Mouse (Mus musculus): ENCODE data around the gene Cacna1d. TPM values are rescaled to one million over a fixed set of nuclear protein-coding genes. Genes with fewer than 3 reads are reported as not detected.
A peak's percentile ranks its signal among the peaks of the same experiment; 100 is the strongest.

Cacna1d gene
- polyA plus RNA-seq, 1 experiment from 2014 or later, result 4.2 TPM

GRCm38 (mm10) chr14:30204526-30204925, 286.7 kb downstream of the Cacna1d start:
- H3K4me1 ChIP-seq, result no peaks in the 10 kb centered on the region
- no peak overlapping the region for H3K27ac ChIP-seq (replicated peaks)
- H3K4me3 ChIP-seq (replicated peaks), result no peak overlapping the region
- H3K9me3 ChIP-seq (replicated peaks), result no peaks in the 10 kb centered on the region
- no peak overlapping the region for H3K4me2 ChIP-seq (replicated peaks)
- ATAC-seq (ENCODE audit: insufficient number of reproducible peaks, low FRiP score, low TSS enrichment, low read depth), result no peak
- H3K9ac ChIP-seq, result no peak overlapping the region
- WGBS, result 95% methylated on average over 1 of the region's 1 CpGs
- no peaks in the 10 kb centered on the region for H3K36me3 ChIP-seq
- H3K27me3 ChIP-seq, result no peaks in the 10 kb centered on the region

GRCm38 (mm10) chr14:30200310-30200709, 290.9 kb downstream of the Cacna1d start:
- 91% methylated on average over 1 of the region's 1 CpGs for WGBS
- H3K4me1 ChIP-seq, result 0 out of 2 replicates have a peak, but pooled peaks cover 4% of the 10 kb centered on the region
- no peak for ATAC-seq (ENCODE audit: insufficient number of reproducible peaks, low FRiP score, low TSS enrichment, low read depth)
- no peaks in the 10 kb centered on the region for H3K9me3 ChIP-seq (replicated peaks)
- H3K4me2 ChIP-seq (replicated peaks), result no peak overlapping the region
- no peaks in the 10 kb centered on the region for H3K36me3 ChIP-seq
- no peak overlapping the region for H3K9ac ChIP-seq
- H3K27me3 ChIP-seq, result no peaks in the 10 kb centered on the region
- no peak overlapping the region for H3K27ac ChIP-seq (replicated peaks)
- H3K4me3 ChIP-seq (replicated peaks), result no peak overlapping the region

DNA sequence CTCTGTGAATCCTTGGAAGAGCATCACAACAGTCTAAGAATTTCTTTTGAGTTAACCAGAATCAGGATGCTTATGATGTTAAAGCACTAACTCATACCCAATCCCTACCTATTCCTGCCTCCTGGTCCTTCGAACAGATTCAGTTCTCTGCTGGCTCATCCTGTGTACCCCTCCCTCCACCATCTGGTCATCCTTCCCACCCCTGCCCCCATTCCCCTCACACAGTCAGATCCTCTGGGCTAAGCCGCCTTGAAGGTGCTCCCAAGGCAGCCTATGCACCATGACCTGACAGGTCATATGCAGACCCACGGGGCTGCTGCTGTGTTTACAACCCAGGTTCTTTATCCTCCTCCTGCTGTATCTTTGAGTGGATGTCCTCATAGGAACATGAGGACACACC, 292.4 kb downstream of the Cacna1d start:
- no peak overlapping the region for H3K4me2 ChIP-seq (replicated peaks)
- H3K9ac ChIP-seq, result no peak overlapping the region
- H3K9me3 ChIP-seq (replicated peaks), result no peaks in the 10 kb centered on the region
- ATAC-seq (ENCODE audit: insufficient number of reproducible peaks, low FRiP score, low TSS enrichment, low read depth), result no peak
- H3K27ac ChIP-seq (replicated peaks), result no peak overlapping the region
- WGBS, result 93% methylated on average over 3 of the region's 3 CpGs
- no peaks in the 10 kb centered on the region for H3K36me3 ChIP-seq
- H3K4me1 ChIP-seq, result 0 out of 2 replicates have a peak, but pooled peaks cover 4% of the 10 kb centered on the region
- no peak overlapping the region for H3K4me3 ChIP-seq (replicated peaks)
- H3K27me3 ChIP-seq, result no peaks in the 10 kb centered on the region

- no peaks in the 10 kb centered on the region for H3K36me3 ChIP-seq
- ATAC-seq (ENCODE audit: insufficient number of reproducible peaks, low FRiP score, low TSS enrichment, low read depth), result no peak
- no peaks in the 10 kb centered on the region for H3K27me3 ChIP-seq
- H3K9ac ChIP-seq, result no peak overlapping the region
- no peak overlapping the region for H3K4me2 ChIP-seq (replicated peaks)
- no peaks in the 10 kb centered on the region for H3K9me3 ChIP-seq (replicated peaks)
- no peak overlapping the region for H3K27ac ChIP-seq (replicated peaks)
- no peak overlapping the region for H3K4me3 ChIP-seq (replicated peaks)
- 85% methylated on average over 4 of the region's 4 CpGs for WGBS
- H3K4me1 ChIP-seq, result 0 out of 2 replicates have a peak, but pooled peaks cover 4% of the 10 kb centered on the region
Observed at GRCm38 (mm10) chr14:30198116-30198515, 293.1 kb downstream of the Cacna1d start.

GRCm38 (mm10) chr14:30196959-30197358, 294.3 kb downstream of the Cacna1d start:
- no peak overlapping the region for H3K27ac ChIP-seq (replicated peaks)
- 38% methylated on average over 1 of the region's 1 CpGs for WGBS
- ATAC-seq (ENCODE audit: insufficient number of reproducible peaks, low FRiP score, low TSS enrichment, low read depth), result no peak
- no peaks in the 10 kb centered on the region for H3K36me3 ChIP-seq
- H3K9me3 ChIP-seq (replicated peaks), result no peaks in the 10 kb centered on the region
- H3K9ac ChIP-seq, result no peak overlapping the region
- H3K27me3 ChIP-seq, result no peaks in the 10 kb centered on the region
- H3K4me3 ChIP-seq (replicated peaks), result no peak overlapping the region
- H3K4me2 ChIP-seq (replicated peaks), result no peak overlapping the region
- H3K4me1 ChIP-seq, result 0 out of 2 replicates have a peak, but pooled peaks cover 4% of the 10 kb centered on the region

DNA sequence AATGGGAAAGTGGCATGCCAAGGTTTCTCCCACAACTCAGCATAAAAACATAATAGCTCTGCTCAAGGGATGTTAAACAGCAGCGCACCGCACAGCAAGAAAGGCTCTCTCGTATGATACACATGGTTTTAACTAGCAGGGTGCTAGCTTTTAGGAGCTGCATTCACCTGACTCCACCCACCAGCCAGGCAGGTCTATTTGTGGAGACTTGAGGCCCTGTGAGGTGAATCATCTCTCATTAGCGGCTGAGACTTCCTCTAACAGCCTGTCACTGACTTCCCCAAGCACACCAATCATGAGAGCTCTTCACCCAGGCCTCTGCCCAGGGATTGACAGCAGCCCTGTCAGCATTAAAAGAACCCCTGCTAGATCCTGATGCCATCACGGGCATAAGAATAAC, 295.0 kb downstream of the Cacna1d start:
- Histone ChIP-seq H3K27ac (replicated peaks) (no peak overlapping the region), H3K27me3 (no peaks in the 10 kb centered on the region), H3K4me1 (0 out of 2 replicates have a peak, but pooled peaks cover 4% of the 10 kb centered on the region), H3K9ac (no peak overlapping the region), H3K36me3 (no peaks in the 10 kb centered on the region), H3K4me2 (replicated peaks) (no peak overlapping the region), H3K4me3 (replicated peaks) (no peak overlapping the region), H3K9me3 (replicated peaks) (no peaks in the 10 kb centered on the region)
- ATAC-seq (ENCODE audit: insufficient number of reproducible peaks, low FRiP score, low TSS enrichment, low read depth), result no peak
- WGBS, result 37% methylated on average over 5 of the region's 5 CpGs

DNA sequence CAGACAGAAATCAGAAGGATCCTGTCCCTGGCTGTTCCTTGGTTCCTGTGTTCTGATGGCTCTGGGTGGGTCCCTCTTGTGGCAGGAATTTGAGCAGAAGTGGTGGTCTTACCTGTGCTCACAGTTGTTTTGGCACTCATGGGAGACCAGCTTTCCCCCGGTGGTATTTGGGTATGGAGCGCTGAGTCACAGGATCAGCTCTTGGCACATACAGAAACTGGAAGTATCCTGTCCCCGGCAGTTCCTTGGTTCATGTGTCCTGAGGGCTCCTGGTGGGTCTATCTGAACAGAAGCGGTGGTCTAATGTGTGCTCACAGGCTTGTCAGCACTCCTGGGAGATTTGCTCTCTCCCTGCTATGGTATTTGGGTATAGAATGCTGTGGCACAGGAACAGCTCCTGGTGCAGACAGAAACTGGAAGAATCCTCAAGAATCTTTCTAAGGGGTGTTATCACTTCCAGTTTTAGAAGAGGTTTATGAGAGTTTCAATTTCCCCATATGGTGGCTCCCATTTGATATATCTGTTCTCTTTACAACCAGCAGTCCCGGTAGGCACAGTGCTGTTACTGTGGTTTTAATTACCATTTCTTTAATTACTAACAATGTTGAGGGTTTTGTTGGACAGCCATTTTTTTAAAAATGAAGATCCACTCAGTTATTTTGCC, 300.8 kb downstream of the Cacna1d start:
- H3K4me2 ChIP-seq (replicated peaks), result no peak overlapping the region
- no peaks in the 10 kb centered on the region for H3K36me3 ChIP-seq
- no peak overlapping the region for H3K9ac ChIP-seq
- WGBS, result 83% methylated on average over 5 of the region's 5 CpGs
- no peaks in the 10 kb centered on the region for H3K27me3 ChIP-seq
- ATAC-seq (ENCODE audit: insufficient number of reproducible peaks, low FRiP score, low TSS enrichment, low read depth), result no peak
- H3K4me3 ChIP-seq (replicated peaks), result no peak overlapping the region
- H3K4me1 ChIP-seq, result no peaks in the 10 kb centered on the region
- no peaks in the 10 kb centered on the region for H3K9me3 ChIP-seq (replicated peaks)
- no peak overlapping the region for H3K27ac ChIP-seq (replicated peaks)

DNA sequence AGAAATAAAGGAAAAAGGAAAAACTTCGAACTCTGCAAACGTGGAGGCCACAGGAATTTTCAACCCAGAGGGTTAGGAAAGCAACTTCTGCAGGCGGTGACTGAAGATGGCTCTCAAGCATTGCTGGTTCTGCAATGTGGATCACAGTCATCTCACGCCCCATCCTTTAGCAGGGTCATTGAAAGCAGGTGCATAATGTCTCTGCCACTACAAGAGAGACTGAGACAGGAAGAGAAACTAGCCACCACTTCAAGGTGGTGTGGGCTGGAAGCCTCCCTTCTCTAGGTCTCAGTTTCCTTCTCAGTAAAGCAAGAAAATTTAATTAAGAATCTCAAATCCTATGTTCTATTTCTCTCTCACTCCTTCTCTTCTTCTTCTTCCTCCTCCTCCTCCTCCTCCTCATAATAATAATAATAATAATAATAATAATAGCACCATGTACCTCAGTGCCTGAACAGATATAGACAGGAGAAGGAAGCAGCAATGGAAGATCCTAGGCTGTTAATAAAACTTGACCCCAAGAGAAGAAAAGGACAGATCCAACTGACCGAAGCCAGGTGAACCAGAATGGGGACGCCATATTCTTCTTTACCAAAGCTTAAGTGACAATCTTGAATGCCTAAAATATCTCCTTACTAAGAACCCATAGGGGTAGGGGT, 305.5 kb downstream of the Cacna1d start:
- WGBS, result 89% methylated on average over 6 of the region's 6 CpGs
- H3K27ac ChIP-seq (replicated peaks), result no peak overlapping the region
- no peaks in the 10 kb centered on the region for H3K27me3 ChIP-seq
- no peaks in the 10 kb centered on the region for H3K36me3 ChIP-seq
- ATAC-seq (ENCODE audit: insufficient number of reproducible peaks, low FRiP score, low TSS enrichment, low read depth), result no peak
- H3K4me3 ChIP-seq (replicated peaks), result no peak overlapping the region
- peaks cover 14% of the 10 kb centered on the region for H3K4me1 ChIP-seq
- no peak overlapping the region for H3K4me2 ChIP-seq (replicated peaks)
- H3K9me3 ChIP-seq (replicated peaks), result no peaks in the 10 kb centered on the region
- H3K9ac ChIP-seq, result no peak overlapping the region

- 64% methylated on average over 13 of the region's 13 CpGs for WGBS
- Histone ChIP-seq H3K27me3 (no peaks in the 10 kb centered on the region), H3K4me2 (replicated peaks) (no peak overlapping the region), H3K36me3 (no peaks in the 10 kb centered on the region), H3K9me3 (replicated peaks) (no peaks in the 10 kb centered on the region), H3K9ac (no peak overlapping the region), H3K4me3 (replicated peaks) (no peak overlapping the region), H3K27ac (replicated peaks) (no peak overlapping the region), H3K4me1 (peaks cover 14% of the 10 kb centered on the region)
- no peak for ATAC-seq (ENCODE audit: insufficient number of reproducible peaks, low FRiP score, low TSS enrichment, low read depth)
Observed at GRCm38 (mm10) chr14:30184445-30185152, 306.7 kb downstream of the Cacna1d start.

DNA sequence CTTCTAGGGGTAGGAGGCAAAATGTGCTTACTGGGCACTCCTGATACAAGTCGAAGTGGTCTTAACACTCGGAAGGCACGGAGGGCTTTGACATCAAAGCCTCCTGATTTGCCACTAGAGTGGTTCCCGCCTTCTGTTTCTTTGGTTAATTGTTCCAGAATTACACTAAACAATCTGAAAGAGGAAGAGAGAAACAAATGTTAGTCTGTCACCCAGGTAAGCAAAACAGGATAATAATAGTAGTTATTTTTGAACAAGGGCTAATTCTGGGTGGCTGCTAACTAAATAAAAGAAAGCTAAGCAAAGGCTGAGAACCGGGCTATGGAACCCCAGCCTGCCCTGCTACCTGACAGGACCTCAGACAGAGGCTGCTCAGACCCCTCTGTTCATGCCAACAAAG, 307.2 kb downstream of the Cacna1d start:
- 78% methylated on average over 5 of the region's 5 CpGs for whole genome bisulfite sequencing
- H3K9ac ChIP-seq, result no peak overlapping the region
- H3K4me2 ChIP-seq (replicated peaks), result no peak overlapping the region
- no peak for ATAC-seq (ENCODE audit: insufficient number of reproducible peaks, low FRiP score, low TSS enrichment, low read depth)
- no peaks in the 10 kb centered on the region for H3K9me3 ChIP-seq (replicated peaks)
- no peak overlapping the region for H3K27ac ChIP-seq (replicated peaks)
- H3K27me3 ChIP-seq, result no peaks in the 10 kb centered on the region
- no peak overlapping the region for H3K4me3 ChIP-seq (replicated peaks)
- H3K36me3 ChIP-seq, result no peaks in the 10 kb centered on the region
- H3K4me1 ChIP-seq, result peaks cover 14% of the 10 kb centered on the region

DNA sequence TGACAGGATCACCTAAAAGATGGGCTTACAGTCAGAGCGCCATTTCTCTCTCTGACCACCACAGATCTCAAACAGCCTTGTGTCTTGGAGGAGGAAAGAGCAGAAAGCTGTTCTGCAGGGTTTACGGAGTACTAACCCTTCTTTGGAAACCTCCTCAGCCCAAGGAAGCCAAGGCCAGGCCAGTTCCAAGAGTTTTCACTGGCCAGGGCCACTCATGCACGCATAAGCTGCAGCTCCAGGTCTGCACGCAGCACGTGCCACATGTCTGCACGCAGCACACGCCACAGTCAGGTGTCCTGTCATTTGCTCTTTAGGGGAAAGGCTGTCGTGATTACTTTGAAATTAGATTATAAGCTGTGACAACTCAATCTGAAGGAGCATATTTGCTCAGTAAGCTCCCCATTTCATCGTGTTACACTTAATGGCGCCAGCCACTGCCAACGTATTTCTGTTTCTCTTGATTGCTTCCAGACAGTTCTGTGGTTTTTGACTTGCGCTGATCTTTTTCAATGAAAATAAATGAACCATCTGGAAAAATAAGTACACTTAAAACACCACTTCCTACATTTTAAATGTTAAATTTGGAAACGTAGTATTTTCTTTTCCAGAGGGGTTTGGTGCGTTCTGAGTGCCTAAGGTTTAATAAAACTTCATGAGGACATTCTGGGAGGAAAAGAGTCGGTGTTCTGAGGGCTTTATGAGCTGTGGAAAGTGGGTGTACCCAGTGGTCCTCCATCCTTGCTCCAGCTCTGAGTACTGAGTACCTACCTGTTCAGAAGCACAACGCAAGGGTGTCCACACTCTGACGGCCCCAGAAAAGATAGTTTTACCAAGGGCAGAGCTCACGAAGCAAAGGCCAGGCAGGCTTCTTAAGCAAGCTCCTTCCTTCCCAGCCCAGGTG, 308.4 kb downstream of the Cacna1d start:
- no peaks in the 10 kb centered on the region for H3K9me3 ChIP-seq (replicated peaks)
- H3K4me3 ChIP-seq (replicated peaks), result no peak overlapping the region
- peak overlapping the region; percentile 63; the same call in 1 of the 2 replicates for H3K27ac ChIP-seq (replicated peaks)
- no peak for ATAC-seq (ENCODE audit: insufficient number of reproducible peaks, low FRiP score, low TSS enrichment, low read depth)
- H3K36me3 ChIP-seq, result no peaks in the 10 kb centered on the region
- peaks cover 20% of the 10 kb centered on the region for H3K4me1 ChIP-seq
- 39% methylated on average over 18 of the region's 18 CpGs for WGBS
- H3K9ac ChIP-seq, result no peak overlapping the region
- H3K4me2 ChIP-seq (replicated peaks), result no peak overlapping the region
- H3K27me3 ChIP-seq, result no peaks in the 10 kb centered on the region
